Comparison of ENCODE assay signal across 8 mouse cellular contexts in genomic region chr3:50381160-50381860, GRCm38 (mm10).
DNase-seq lines count a peak whose midpoint lies in the region; ATAC-seq and TF ChIP-seq lines count a peak whose summit lies in the region.

No protein-coding gene starts in this region.

- no peak overlapping the region; the same call in 1 of the 2 replicates for H3K27ac ChIP-seq in embryonic facial prominence, embryonic 15.5 days (replicated peaks)
- H3K27ac ChIP-seq in heart, embryonic 10.5 days = peak overlapping the region; percentile 64
- H3K27ac ChIP-seq in kidney, embryonic 15.5 days = peak overlapping the region; percentile 64; the same call in 1 of the 2 replicates
- H3K27ac ChIP-seq in limb, embryonic 15.5 days = peak overlapping the region; percentile 54; the same call in 1 of the 2 replicates
- H3K27ac ChIP-seq in midbrain, postnatal 0 days (ENCODE audit: low read depth, low read length) = no peak overlapping the region

- peak overlapping the region; percentile 47 for H3K4me2 ChIP-seq in embryonic facial prominence, embryonic 15.5 days (replicated peaks)
- H3K4me2 ChIP-seq in kidney, embryonic 15.5 days = peak overlapping the region; percentile 62
- H3K4me2 ChIP-seq in limb, embryonic 15.5 days = peak overlapping the region; percentile 51
- peak overlapping the region; percentile 45 for H3K4me2 ChIP-seq in midbrain, postnatal 0 days (ENCODE audit: low read depth, low read length, poor library complexity, severe bottlenecking)

- DNase-seq in 3T3-L1 (ENCODE audit: low read depth, low spot score) = peak; percentile 85
- peak; percentile 44 to 53 for DNase-seq in adrenal gland, postnatal 4 days (ENCODE audit: low spot score in 2 of 2)
- peak; percentile 81 for DNase-seq in heart, embryonic 10.5 days (ENCODE audit: low spot score)
- DNase-seq in midbrain, postnatal 0 days (ENCODE audit: low spot score) = peak; percentile 95
- peak; percentile 52 for DNase-seq in splenic B cell, adult 2 months (ENCODE audit: low read depth, low spot score)

- no peaks in the 10 kb centered on the region for H3K27me3 ChIP-seq in embryonic facial prominence, embryonic 15.5 days
- no peaks in the 10 kb centered on the region for H3K27me3 ChIP-seq in heart, embryonic 10.5 days (ENCODE audit: insufficient read depth, poor library complexity, severe bottlenecking)
- no peaks in the 10 kb centered on the region for H3K27me3 ChIP-seq in kidney, embryonic 15.5 days
- no peaks in the 10 kb centered on the region for H3K27me3 ChIP-seq in limb, embryonic 15.5 days
- no peaks in the 10 kb centered on the region for H3K27me3 ChIP-seq in midbrain, postnatal 0 days (ENCODE audit: insufficient read depth, low read length)
- no peaks in the 10 kb centered on the region; the same call in 1 of the 2 replicates for H3K27me3 ChIP-seq in splenic B cell, adult 2 months (ENCODE audit: control insufficient read depth, insufficient read depth, low read length, poor library complexity, severe bottlenecking)

- no peak overlapping the region for H3K9ac ChIP-seq in embryonic facial prominence, embryonic 15.5 days
- H3K9ac ChIP-seq in kidney, embryonic 15.5 days = peak overlapping the region; percentile 43
- H3K9ac ChIP-seq in limb, embryonic 15.5 days = 0 out of 2 replicates have a peak overlapping the region, but pooled peaks have one; percentile 17
- H3K9ac ChIP-seq in midbrain, postnatal 0 days (replicated peaks; ENCODE audit: low read length, poor library complexity, severe bottlenecking) = 0 out of 2 replicates have a peak overlapping the region, but pooled peaks have one; percentile 19

- H3K4me3 ChIP-seq in embryonic facial prominence, embryonic 15.5 days (replicated peaks) = peak overlapping the region; percentile 45
- H3K4me3 ChIP-seq in heart, embryonic 10.5 days = peak overlapping the region; percentile 52
- H3K4me3 ChIP-seq in kidney, embryonic 15.5 days (replicated peaks) = peak overlapping the region; percentile 46
- peak overlapping the region; percentile 43 for H3K4me3 ChIP-seq in limb, embryonic 15.5 days
- H3K4me3 ChIP-seq in midbrain, postnatal 0 days (ENCODE audit: low read depth, low read length) = peak overlapping the region; percentile 32

- peaks cover 9% of the 10 kb centered on the region for H3K4me1 ChIP-seq in embryonic facial prominence, embryonic 15.5 days
- 0 out of 2 replicates have a peak, but pooled peaks cover 5% of the 10 kb centered on the region for H3K4me1 ChIP-seq in heart, embryonic 10.5 days
- peaks cover 11% of the 10 kb centered on the region for H3K4me1 ChIP-seq in kidney, embryonic 15.5 days
- H3K4me1 ChIP-seq in limb, embryonic 15.5 days = peaks cover 11% of the 10 kb centered on the region; the same call in 1 of the 2 replicates
- no peaks in the 10 kb centered on the region; the same call in 1 of the 2 replicates for H3K4me1 ChIP-seq in midbrain, postnatal 0 days (ENCODE audit: insufficient read depth, low read length)

- no peaks in the 10 kb centered on the region for H3K36me3 ChIP-seq in embryonic facial prominence, embryonic 15.5 days
- no peaks in the 10 kb centered on the region for H3K36me3 ChIP-seq in heart, embryonic 10.5 days
- no peaks in the 10 kb centered on the region for H3K36me3 ChIP-seq in kidney, embryonic 15.5 days
- H3K36me3 ChIP-seq in limb, embryonic 15.5 days = no peaks in the 10 kb centered on the region
- H3K36me3 ChIP-seq in midbrain, postnatal 0 days (ENCODE audit: insufficient read depth, low read length) = no peaks in the 10 kb centered on the region
- no peaks in the 10 kb centered on the region for H3K36me3 ChIP-seq in splenic B cell, adult 2 months (ENCODE audit: control insufficient read depth, insufficient read depth, low read length, poor library complexity, severe bottlenecking)

- H3K9me3 ChIP-seq in embryonic facial prominence, embryonic 15.5 days (replicated peaks) = no peaks in the 10 kb centered on the region
- no peaks in the 10 kb centered on the region for H3K9me3 ChIP-seq in heart, embryonic 10.5 days
- H3K9me3 ChIP-seq in kidney, embryonic 15.5 days (replicated peaks) = no peaks in the 10 kb centered on the region
- no peaks in the 10 kb centered on the region for H3K9me3 ChIP-seq in limb, embryonic 15.5 days
- no peaks in the 10 kb centered on the region for H3K9me3 ChIP-seq in midbrain, postnatal 0 days (ENCODE audit: low read length)

- peak; percentile 95 for TF ChIP-seq CTCF in midbrain, postnatal 0 days (IDR thresholded peaks at IDR 0.05)

- ATAC-seq in embryonic facial prominence, embryonic 15.5 days (ENCODE audit: insufficient number of reproducible peaks, low FRiP score, low TSS enrichment, low read depth) = 0 out of 2 replicates have a peak, but pooled peaks have one; percentile 60
- peak; percentile 77 for ATAC-seq in kidney, embryonic 15.5 days (replicated peaks; ENCODE audit: low FRiP score)
- ATAC-seq in limb, embryonic 15.5 days (ENCODE audit: insufficient number of reproducible peaks, low FRiP score, low TSS enrichment, low read depth) = no peak
- peak; percentile 76; the same call in 1 of the 2 replicates for ATAC-seq in midbrain, postnatal 0 days (ENCODE audit: low FRiP score)

- WGBS in embryonic facial prominence, embryonic 15.5 days = 16% methylated on average over 10 of the region's 10 CpGs
- WGBS in heart, embryonic 10.5 days = 21% methylated on average over 10 of the region's 10 CpGs
- 22% methylated on average over 10 of the region's 10 CpGs for WGBS in kidney, embryonic 15.5 days
- 12% methylated on average over 10 of the region's 10 CpGs for WGBS in limb, embryonic 15.5 days
- 13% methylated on average over 10 of the region's 10 CpGs for WGBS in midbrain, postnatal 0 days

Comparison
In these comparisons a context has a peak if more than half of its experiments do, and no peak if none do; other contexts are left out.
1. H3K27ac ChIP-seq: peak in heart, embryonic 10.5 days (single experiment), kidney, embryonic 15.5 days (single experiment) and limb, embryonic 15.5 days (single experiment); none in embryonic facial prominence, embryonic 15.5 days (single experiment) and midbrain, postnatal 0 days (single experiment).
2. Peak in every context shown above with its lines, with median percentiles within 50 percentile points of each other: DNase-seq, H3K4me2 ChIP-seq and H3K4me3 ChIP-seq.